Mouse (Mus musculus): Measurements from ENCODE around the gene Opalin. TPM values are rescaled to one million over a fixed set of nuclear protein-coding genes. Genes with fewer than 3 reads are reported as not detected.

Gene Opalin
- polyA plus RNA-seq, 1 experiment from 2014 or later = not detected

- H3K27ac ChIP-seq = no peak overlapping the region
- WGBS = 89% methylated on average over 8 of the region's 8 CpGs
- no peak for ATAC-seq (ENCODE audit: low FRiP score, low read depth)
- no peaks in the 10 kb centered on the region for H3K27me3 ChIP-seq (replicated peaks)
- H3K4me3 ChIP-seq = no peak overlapping the region
- no peaks in the 10 kb centered on the region for H3K36me3 ChIP-seq
- H3K4me1 ChIP-seq = 0 out of 2 replicates have a peak, but pooled peaks cover 8% of the 10 kb centered on the region
- no peak overlapping the region for H3K4me2 ChIP-seq (replicated peaks)
- no peak overlapping the region for H3K9ac ChIP-seq
- H3K9me3 ChIP-seq = no peaks in the 10 kb centered on the region
Measured at GRCm38 (mm10) chr19:41101390-41101789, 24.5 kb upstream of the Opalin start.

- Histone ChIP-seq H3K27me3 (replicated peaks) (no peaks in the 10 kb centered on the region), H3K4me3 (no peak overlapping the region), H3K9ac (no peak overlapping the region), H3K9me3 (no peaks in the 10 kb centered on the region), H3K27ac (no peak overlapping the region), H3K36me3 (no peaks in the 10 kb centered on the region), H3K4me2 (replicated peaks) (no peak overlapping the region), H3K4me1 (0 out of 2 replicates have a peak, but pooled peaks cover 8% of the 10 kb centered on the region)
- ATAC-seq (ENCODE audit: low FRiP score, low read depth) = no peak
- WGBS = 95% methylated on average over 7 of the region's 7 CpGs
Measured at GRCm38 (mm10) chr19:41100863-41101262, 23.9 kb upstream of the Opalin start.

DNA sequence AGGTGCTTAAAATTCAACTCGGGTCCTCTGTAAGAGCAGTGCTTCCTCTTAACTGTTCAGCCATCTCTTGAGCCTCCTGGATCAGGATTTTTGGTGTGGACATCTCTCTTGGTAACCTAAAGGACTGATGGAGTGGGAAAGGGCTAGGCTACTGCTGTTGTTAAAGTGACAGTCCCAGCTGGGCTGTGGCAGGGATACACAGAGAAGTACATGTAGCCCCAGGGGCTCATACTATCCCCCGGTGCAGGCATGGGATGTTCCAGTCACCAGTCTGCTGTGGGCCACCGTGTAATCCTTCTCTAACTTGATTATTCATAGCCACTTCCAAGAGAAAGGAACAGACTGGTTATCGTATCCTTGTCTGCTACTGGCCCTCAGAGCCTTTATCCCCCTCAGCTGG, 20.1 kb upstream of the Opalin start:
- H3K27me3 ChIP-seq (replicated peaks) = 0 out of 2 replicates have a peak, but pooled peaks cover 3% of the 10 kb centered on the region
- H3K4me2 ChIP-seq (replicated peaks) = no peak overlapping the region
- no peak overlapping the region for H3K4me3 ChIP-seq
- no peaks in the 10 kb centered on the region for H3K9me3 ChIP-seq
- H3K36me3 ChIP-seq = no peaks in the 10 kb centered on the region
- H3K27ac ChIP-seq = no peak overlapping the region
- H3K9ac ChIP-seq = no peak overlapping the region
- WGBS = 49% methylated on average over 4 of the region's 4 CpGs
- ATAC-seq (ENCODE audit: low FRiP score, low read depth) = peak; percentile 41; the same call in 1 of the 2 replicates
- H3K4me1 ChIP-seq = 0 out of 2 replicates have a peak, but pooled peaks cover 8% of the 10 kb centered on the region

DNA sequence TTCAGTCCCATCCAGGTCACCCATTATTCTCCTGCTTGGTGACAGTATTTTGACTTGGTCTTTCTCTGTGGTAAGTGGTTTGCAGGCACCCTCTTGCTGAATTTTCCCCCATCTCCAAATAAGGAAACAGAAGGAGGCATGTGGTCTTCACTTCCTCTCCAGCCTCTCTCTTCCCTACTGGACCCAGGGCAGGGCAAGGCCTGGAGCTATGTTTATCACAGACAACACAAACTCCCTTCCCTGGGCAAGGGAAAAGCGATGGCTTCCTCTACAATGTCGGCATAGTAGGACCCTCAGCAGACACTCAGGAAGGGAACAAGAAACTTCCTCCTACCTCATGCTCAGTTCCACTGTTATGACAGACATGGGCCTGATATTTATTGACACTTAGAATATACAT, 15.0 kb upstream of the Opalin start:
- peaks cover 3% of the 10 kb centered on the region; the same call in 1 of the 2 replicates for H3K4me1 ChIP-seq
- no peaks in the 10 kb centered on the region for H3K36me3 ChIP-seq
- H3K9ac ChIP-seq = no peak overlapping the region
- H3K27me3 ChIP-seq (replicated peaks) = 0 out of 2 replicates have a peak, but pooled peaks cover 10% of the 10 kb centered on the region
- H3K4me3 ChIP-seq = no peak overlapping the region
- H3K9me3 ChIP-seq = no peaks in the 10 kb centered on the region
- H3K4me2 ChIP-seq (replicated peaks) = no peak overlapping the region
- no peak for ATAC-seq (ENCODE audit: low FRiP score, low read depth)
- no peak overlapping the region for H3K27ac ChIP-seq
- WGBS = 77% methylated on average over 2 of the region's 2 CpGs

DNA sequence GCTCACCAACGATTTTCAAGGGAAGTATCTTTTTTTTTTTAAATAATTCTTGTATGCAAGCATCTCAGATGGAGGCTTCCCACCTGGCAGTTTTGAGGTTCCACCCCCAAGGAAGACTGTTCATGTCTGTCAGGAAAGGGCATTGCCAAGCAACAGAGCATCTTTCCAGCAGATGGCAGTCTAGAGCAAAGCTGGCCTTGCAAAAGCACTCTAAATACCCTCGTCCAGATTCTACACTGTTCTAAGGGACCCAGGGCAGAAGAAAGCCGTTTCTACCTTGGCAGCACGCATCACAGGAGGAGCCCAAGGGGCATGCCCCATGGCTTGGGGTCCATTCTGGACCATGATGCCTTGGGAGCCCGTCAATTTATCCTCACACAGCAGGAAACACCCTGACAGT, 12.9 kb upstream of the Opalin start:
- Histone ChIP-seq H3K9ac (no peak overlapping the region), H3K9me3 (no peaks in the 10 kb centered on the region), H3K36me3 (no peaks in the 10 kb centered on the region), H3K27ac (no peak overlapping the region), H3K4me1 (peaks cover 3% of the 10 kb centered on the region; the same call in 1 of the 2 replicates), H3K27me3 (replicated peaks) (0 out of 2 replicates have a peak, but pooled peaks cover 10% of the 10 kb centered on the region), H3K4me2 (replicated peaks) (no peak overlapping the region), H3K4me3 (no peak overlapping the region)
- 0 out of 2 replicates have a peak, but pooled peaks have one; percentile 39 for ATAC-seq (ENCODE audit: low FRiP score, low read depth)
- 12% methylated on average over 5 of the region's 5 CpGs for WGBS

GRCm38 (mm10) chr19:41088491-41088890, 11.6 kb upstream of the Opalin start:
- Histone ChIP-seq H3K27me3 (replicated peaks) (0 out of 2 replicates have a peak, but pooled peaks cover 10% of the 10 kb centered on the region), H3K9ac (no peak overlapping the region), H3K4me3 (no peak overlapping the region), H3K36me3 (no peaks in the 10 kb centered on the region), H3K9me3 (no peaks in the 10 kb centered on the region), H3K4me1 (peaks cover 3% of the 10 kb centered on the region; the same call in 1 of the 2 replicates), H3K4me2 (replicated peaks) (peak overlapping the region; percentile 31; the same call in 1 of the 2 replicates), H3K27ac (no peak overlapping the region)
- 49% methylated on average over 18 of the region's 18 CpGs for WGBS
- no peak for ATAC-seq (ENCODE audit: low FRiP score, low read depth)

DNA sequence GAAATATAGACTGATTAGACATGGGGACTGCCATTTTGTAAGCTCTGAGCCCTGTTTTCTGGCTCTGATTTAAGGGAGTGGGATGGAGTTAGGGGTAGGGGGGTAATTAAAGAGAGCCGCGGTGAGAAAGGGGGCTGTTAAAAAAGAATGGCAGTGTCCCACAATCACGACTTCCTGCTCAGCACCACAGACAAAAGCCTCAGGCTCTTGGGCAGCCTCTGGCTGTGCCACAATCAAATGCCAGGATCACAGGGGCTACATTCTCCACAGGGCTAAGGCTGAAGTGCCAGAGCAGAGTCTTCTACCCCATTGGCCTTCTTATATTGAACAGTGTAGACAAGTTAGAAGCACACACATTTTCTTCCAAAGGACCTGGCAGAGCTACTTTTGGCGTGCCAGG, 11.0 kb upstream of the Opalin start:
- no peak for ATAC-seq (ENCODE audit: low FRiP score, low read depth)
- H3K9ac ChIP-seq = no peak overlapping the region
- no peaks in the 10 kb centered on the region for H3K9me3 ChIP-seq
- H3K27ac ChIP-seq = no peak overlapping the region
- H3K27me3 ChIP-seq (replicated peaks) = 0 out of 2 replicates have a peak, but pooled peaks cover 10% of the 10 kb centered on the region
- WGBS = 29% methylated on average over 4 of the region's 4 CpGs
- no peak overlapping the region for H3K4me2 ChIP-seq (replicated peaks)
- no peaks in the 10 kb centered on the region for H3K36me3 ChIP-seq
- H3K4me1 ChIP-seq = peaks cover 3% of the 10 kb centered on the region; the same call in 1 of the 2 replicates
- H3K4me3 ChIP-seq = no peak overlapping the region

DNA sequence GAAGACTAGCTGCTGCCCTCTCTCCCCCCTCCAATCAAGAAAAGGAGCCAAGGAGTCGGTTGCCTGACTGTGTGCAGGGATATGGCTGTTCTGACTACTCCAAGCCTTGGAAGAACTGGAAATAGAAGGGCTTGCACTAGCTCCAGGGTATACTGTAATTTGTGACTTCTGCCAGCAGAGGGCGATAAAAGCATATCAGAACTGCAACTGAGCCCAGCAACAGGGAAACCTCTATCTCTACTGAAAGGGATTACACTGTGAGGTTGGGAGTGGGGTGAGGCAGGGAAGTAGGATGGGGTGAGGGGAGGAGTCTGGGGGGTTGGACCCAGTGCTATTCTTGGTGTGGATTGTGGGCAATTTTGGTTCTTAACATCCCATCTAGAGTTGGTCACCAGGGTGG, 9.8 kb upstream of the Opalin start:
- ATAC-seq (ENCODE audit: low FRiP score, low read depth) = peak; percentile 54; the same call in 1 of the 2 replicates

DNA sequence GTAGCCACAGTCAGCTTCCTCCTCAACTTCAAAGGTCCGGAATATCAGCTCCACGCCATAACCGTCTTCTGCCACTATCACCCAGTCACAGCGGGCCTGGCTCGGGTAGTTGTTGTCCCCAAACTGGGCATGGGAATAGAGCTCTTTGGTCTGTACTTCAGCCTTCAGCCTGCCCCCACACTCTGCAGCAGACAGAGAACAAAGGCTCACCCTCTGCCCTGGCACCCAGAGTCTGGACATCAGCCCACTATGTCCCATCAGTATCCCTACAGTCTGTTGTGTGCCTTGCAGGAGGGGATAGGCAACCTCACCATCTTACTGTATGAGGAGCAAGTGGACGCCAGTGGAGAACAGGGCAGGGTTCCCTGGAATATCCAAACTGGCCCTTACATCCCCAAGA, 9.4 kb upstream of the Opalin start:
- H3K27me3 ChIP-seq (replicated peaks) = 0 out of 2 replicates have a peak, but pooled peaks cover 7% of the 10 kb centered on the region
- H3K4me3 ChIP-seq = no peak overlapping the region
- WGBS = 87% methylated on average over 6 of the region's 6 CpGs
- H3K9ac ChIP-seq = no peak overlapping the region
- no peak overlapping the region for H3K27ac ChIP-seq
- no peak overlapping the region for H3K4me2 ChIP-seq (replicated peaks)
- no peaks in the 10 kb centered on the region for H3K9me3 ChIP-seq
- 0 out of 2 replicates have a peak, but pooled peaks have one; percentile 3 for ATAC-seq (ENCODE audit: low FRiP score, low read depth)
- no peaks in the 10 kb centered on the region for H3K36me3 ChIP-seq
- peaks cover 7% of the 10 kb centered on the region; the same call in 1 of the 2 replicates for H3K4me1 ChIP-seq

More for the DNA sequence above, 9.8 kb upstream of the Opalin start:
- Histone ChIP-seq H3K36me3 (no peaks in the 10 kb centered on the region), H3K4me3 (no peak overlapping the region), H3K27me3 (replicated peaks) (0 out of 2 replicates have a peak, but pooled peaks cover 7% of the 10 kb centered on the region), H3K4me1 (peaks cover 4% of the 10 kb centered on the region; the same call in 1 of the 2 replicates), H3K9me3 (no peaks in the 10 kb centered on the region), H3K9ac (no peak overlapping the region), H3K4me2 (replicated peaks) (no peak overlapping the region), H3K27ac (no peak overlapping the region)
- 5% methylated on average over 2 of the region's 2 CpGs for WGBS

GRCm38 (mm10) chr19:41083646-41084045, 6.7 kb upstream of the Opalin start:
- peaks cover 7% of the 10 kb centered on the region; the same call in 1 of the 2 replicates for H3K4me1 ChIP-seq
- ATAC-seq (ENCODE audit: low FRiP score, low read depth) = no peak
- H3K9me3 ChIP-seq = no peaks in the 10 kb centered on the region
- no peak overlapping the region for H3K9ac ChIP-seq
- WGBS = 93% methylated on average over 14 of the region's 14 CpGs
- H3K4me2 ChIP-seq (replicated peaks) = no peak overlapping the region
- H3K36me3 ChIP-seq = no peaks in the 10 kb centered on the region
- no peak overlapping the region for H3K27ac ChIP-seq
- 0 out of 2 replicates have a peak, but pooled peaks cover 3% of the 10 kb centered on the region for H3K27me3 ChIP-seq (replicated peaks)
- no peak overlapping the region for H3K4me3 ChIP-seq

GRCm38 (mm10) chr19:41081589-41081988, 4.7 kb upstream of the Opalin start:
- Histone ChIP-seq H3K27ac (no peak overlapping the region), H3K27me3 (replicated peaks) (no peaks in the 10 kb centered on the region), H3K9me3 (no peaks in the 10 kb centered on the region), H3K4me1 (0 out of 2 replicates have a peak, but pooled peaks cover 4% of the 10 kb centered on the region), H3K36me3 (no peaks in the 10 kb centered on the region), H3K4me3 (no peak overlapping the region), H3K9ac (no peak overlapping the region), H3K4me2 (replicated peaks) (no peak overlapping the region)
- no peak for ATAC-seq (ENCODE audit: low FRiP score, low read depth)
- 40% methylated on average over 3 of the region's 3 CpGs for WGBS

DNA sequence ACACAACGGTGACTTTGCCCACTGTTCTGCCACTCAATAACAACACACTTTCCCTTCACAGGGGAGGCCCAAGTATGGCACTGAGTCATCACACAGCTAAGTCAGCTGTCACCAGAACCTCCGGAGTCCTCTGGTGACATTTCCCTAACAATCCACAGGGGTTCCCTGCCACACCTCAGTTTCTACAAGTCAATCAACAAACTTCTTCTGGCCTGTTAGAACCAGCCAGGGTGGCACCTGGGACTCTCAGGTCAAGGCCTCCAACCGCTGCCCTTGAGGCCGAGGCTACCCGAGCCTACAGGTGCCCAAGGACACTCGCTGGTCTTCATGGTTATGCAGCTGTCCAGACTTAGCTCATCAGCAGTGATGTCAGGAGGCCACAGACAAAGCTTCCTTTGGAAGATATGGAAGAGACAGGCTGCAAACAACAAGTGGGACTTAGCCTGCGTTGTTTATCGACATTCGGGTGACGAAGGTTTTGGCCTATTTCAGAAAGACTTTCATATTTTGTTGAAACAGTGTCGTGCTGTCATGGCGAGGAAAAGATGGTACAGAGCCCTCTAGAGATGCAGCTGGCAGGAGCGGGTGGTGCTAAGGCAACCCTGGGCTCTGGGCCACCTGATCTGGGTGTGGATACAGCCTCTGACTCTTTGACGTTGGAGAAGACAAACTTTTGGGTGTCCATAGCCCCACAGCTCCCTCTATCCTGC, 3.0 kb downstream of the Opalin start:
- WGBS = 91% methylated on average over 14 of the region's 14 CpGs
- Histone ChIP-seq H3K9me3 (no peaks in the 10 kb centered on the region), H3K4me1 (no peaks in the 10 kb centered on the region), H3K36me3 (no peaks in the 10 kb centered on the region), H3K27me3 (replicated peaks) (no peaks in the 10 kb centered on the region), H3K4me2 (replicated peaks) (no peak overlapping the region), H3K9ac (no peak overlapping the region), H3K4me3 (no peak overlapping the region), H3K27ac (no peak overlapping the region)
- ATAC-seq (ENCODE audit: low FRiP score, low read depth) = no peak

All from neural tube, embryonic 12.5 days (tissue).